Mouse (Mus musculus) heart, embryonic 13.5 days (tissue): ENCODE measurements around the gene Yod1. TPM values are rescaled to one million over a fixed set of nuclear protein-coding genes. Genes with fewer than 3 reads are reported as not detected.
A peak's percentile ranks its signal among the peaks of the same experiment; 100 is the strongest.

ENCODE experiments used
- ATAC-seq: fragments of 200-750 bp; cut with Nextera tagmentation; 2 replicates; pipeline ENCODE4 v1.8.0; 2017; ENCODE audit warnings: moderate TSS enrichment; ENCODE audit not compliant: insufficient number of reproducible peaks, low FRiP score, low TSS enrichment; ENCODE audit errors: extremely low read depth
- H3K27ac ChIP-seq: fragments of 300-500 bp; sonication (generic); replicated peaks from 2 replicates; pipeline ENCODE4 v1.5.1; 2015; ENCODE audit warnings: moderate library complexity, mild to moderate bottlenecking, inconsistent platforms
- H3K27me3 ChIP-seq: fragments of 300-500 bp; sonication (generic); replicated peaks from 2 replicates; pipeline ENCODE4 v1.6.1; 2015; ENCODE audit warnings: mild to moderate bottlenecking, inconsistent platforms
- H3K36me3 ChIP-seq: fragments of 300-500 bp; sonication (generic); 2 replicates; pipeline ENCODE4 v1.6.1; 2015; ENCODE audit warnings: mild to moderate bottlenecking, inconsistent platforms
- H3K4me1 ChIP-seq: fragments of 300-500 bp; sonication (generic); 2 replicates; pipeline ENCODE4 v1.6.1; 2015; ENCODE audit warnings: inconsistent platforms
- H3K4me2 ChIP-seq: fragments of 300-500 bp; sonication (generic); 2 replicates; pipeline ENCODE4 v1.6.1; 2015; ENCODE audit warnings: inconsistent platforms, mild to moderate bottlenecking, moderate library complexity
- H3K4me3 ChIP-seq: fragments of 300-500 bp; sonication (generic); 2 replicates; pipeline ENCODE4 v1.5.1; 2015; ENCODE audit warnings: moderate library complexity, mild to moderate bottlenecking, inconsistent platforms
- H3K9ac ChIP-seq: fragments of 300-500 bp; sonication (generic); 2 replicates; pipeline ENCODE4 v1.6.1; 2015; ENCODE audit warnings: inconsistent platforms, mild to moderate bottlenecking, moderate library complexity
- H3K9me3 ChIP-seq: fragments of 300-500 bp; sonication (generic); 2 replicates; pipeline ENCODE4 v1.6.1; 2016; ENCODE audit warnings: inconsistent platforms
- WGBS: fragments of 180-500 bp; shearing (Covaris S2); methylation state at CpG from one replicate; pipeline ENCODE4 v1.1.7; 2015; ENCODE audit warnings: mixed read lengths; 5-methylcytosine and 5-hydroxymethylcytosine counted together
- polyA plus RNA-seq: library from polyadenylated mRNA; unstranded; fragments of >200 nt; fragmentation: Nextera tagmentation; extraction: Ambion mirVana; gene quantifications from 2 replicates; pipeline ENCODE4 v1.2.1, GENCODE M21; 2015

Gene Yod1
- polyA plus RNA-seq, 1 experiment from 2014 or later, result 9.4 TPM

DNA sequence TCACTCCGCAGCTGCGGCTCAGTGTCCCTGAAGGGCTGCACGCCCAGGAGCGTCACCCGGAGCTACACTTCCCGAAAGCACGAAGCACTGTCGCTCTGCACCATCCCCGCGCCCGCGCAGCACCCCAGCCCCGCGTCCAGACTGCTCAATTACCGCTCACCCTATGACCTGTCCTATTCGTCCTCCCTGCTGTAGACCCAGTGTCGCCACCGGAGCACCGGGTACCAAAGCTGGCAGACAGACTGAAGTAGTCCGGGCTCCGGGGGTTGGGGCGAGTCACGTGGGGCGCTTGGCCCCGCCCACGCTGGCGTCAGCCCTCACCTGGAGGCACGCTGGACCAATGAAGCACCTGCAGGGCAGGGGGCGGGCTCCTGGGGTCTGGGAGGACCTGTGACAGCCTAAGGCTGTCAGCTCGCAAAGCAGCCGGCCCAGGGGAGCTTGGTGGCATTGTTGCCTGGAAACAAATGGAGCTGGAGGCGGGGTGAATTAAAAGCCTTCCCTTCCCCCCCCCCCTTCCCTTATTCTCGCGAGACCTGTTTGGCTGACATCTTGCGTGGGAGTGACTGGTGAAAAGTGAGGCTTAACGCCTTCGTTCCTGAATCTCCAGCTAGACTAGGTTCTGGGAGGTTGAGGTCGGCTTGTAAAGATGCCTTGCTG is 1.4 kb upstream of the Yod1 start, which contains the start of gene Gm29427:
Gene Gm29427 (minus strand): TSS at position 239 of the 657 bp plus-strand sequence.
- H3K4me3 ChIP-seq, result peak within 1 kb of the TSS; percentile 72
- H3K4me2 ChIP-seq, result peak within 1 kb of the TSS; percentile 100
- H3K9ac ChIP-seq, result peak within 1 kb of the TSS; percentile 93
- peak within 1 kb of the TSS; percentile 91 for H3K27ac ChIP-seq
- ATAC-seq, result peak; percentile 88
- peaks cover 14% of the 10 kb centered on the region for H3K36me3 ChIP-seq
- 0 out of 2 replicates have a peak, but pooled peaks cover 5% of the 10 kb centered on the region for H3K27me3 ChIP-seq
- H3K4me1 ChIP-seq, result peaks cover 23% of the 10 kb centered on the region
- no peaks in the 10 kb centered on the region for H3K9me3 ChIP-seq
- under 1% methylated on average over 38 of the region's 38 CpGs for WGBS

DNA sequence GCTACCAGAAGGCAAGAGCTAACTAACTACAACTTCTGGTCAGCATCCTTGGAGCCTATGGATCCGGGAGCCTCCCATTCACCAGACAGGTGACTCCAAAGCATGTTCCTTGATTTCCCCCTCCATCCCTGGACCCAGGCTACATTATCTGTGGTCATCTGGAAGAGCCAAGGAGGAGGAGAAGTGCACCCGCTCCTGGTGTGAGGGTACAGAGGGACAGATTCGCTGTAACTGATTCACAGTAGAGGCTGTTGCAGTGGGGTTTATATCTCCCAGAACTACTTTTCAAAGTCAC is 962 bp upstream of the Yod1 start:
- no peak for ATAC-seq
- Histone ChIP-seq H3K27ac (peak overlapping the region; percentile 91), H3K9me3 (no peaks in the 10 kb centered on the region), H3K4me3 (peak overlapping the region; percentile 72), H3K4me1 (peaks cover 19% of the 10 kb centered on the region), H3K36me3 (peaks cover 13% of the 10 kb centered on the region), H3K4me2 (peak overlapping the region; percentile 100), H3K27me3 (0 out of 2 replicates have a peak, but pooled peaks cover 5% of the 10 kb centered on the region), H3K9ac (peak overlapping the region; percentile 93)
- 0% methylated on average over 3 of the region's 3 CpGs for WGBS

DNA sequence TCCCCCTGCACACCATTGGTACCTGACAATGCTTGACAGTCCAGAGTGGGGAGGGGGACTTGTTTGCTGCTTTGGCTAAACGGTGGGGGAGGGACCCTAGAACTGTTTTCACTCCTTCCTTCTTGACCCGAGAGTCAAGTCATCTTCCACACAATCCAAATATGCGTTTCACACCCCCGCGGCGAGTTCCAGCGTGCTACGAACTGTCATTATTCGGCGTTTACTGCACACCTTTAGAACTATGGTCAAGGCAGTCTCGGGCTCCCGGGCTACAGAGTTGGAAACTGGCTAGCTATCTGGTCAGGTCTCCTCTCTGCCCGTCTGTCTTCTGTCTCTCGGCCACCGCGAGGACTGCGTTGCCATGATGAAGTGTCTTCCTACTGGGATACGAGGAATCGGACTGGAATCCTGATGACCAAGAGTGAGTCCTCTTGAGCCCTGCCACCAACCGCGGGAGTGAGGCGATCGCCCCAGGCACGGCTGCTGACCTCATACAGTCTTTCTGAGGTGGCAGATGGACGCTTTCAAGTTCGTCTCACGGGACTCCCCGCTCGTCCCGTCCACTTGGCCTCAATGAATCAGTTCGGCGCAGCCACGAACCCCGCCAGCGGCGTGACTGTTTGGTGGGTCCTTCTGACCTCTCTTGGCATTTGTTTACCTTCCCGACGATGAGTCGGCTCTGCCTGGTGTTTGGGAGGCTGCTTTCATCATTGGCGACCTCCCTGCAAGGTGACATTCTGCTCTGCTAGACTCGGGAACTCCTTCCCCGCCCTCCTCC is 425 bp upstream of the Yod1 start:
- WGBS, result 0% methylated on average over 42 of the region's 42 CpGs
- Histone ChIP-seq H3K27ac (peak overlapping the region; percentile 91), H3K9me3 (no peaks in the 10 kb centered on the region), H3K9ac (peak overlapping the region; percentile 93), H3K36me3 (peaks cover 11% of the 10 kb centered on the region), H3K4me2 (peak overlapping the region; percentile 100), H3K4me1 (peaks cover 16% of the 10 kb centered on the region), H3K4me3 (peak overlapping the region; percentile 72), H3K27me3 (0 out of 2 replicates have a peak, but pooled peaks cover 5% of the 10 kb centered on the region)
- peak; percentile 3; the same call in 1 of the 2 replicates for ATAC-seq

DNA sequence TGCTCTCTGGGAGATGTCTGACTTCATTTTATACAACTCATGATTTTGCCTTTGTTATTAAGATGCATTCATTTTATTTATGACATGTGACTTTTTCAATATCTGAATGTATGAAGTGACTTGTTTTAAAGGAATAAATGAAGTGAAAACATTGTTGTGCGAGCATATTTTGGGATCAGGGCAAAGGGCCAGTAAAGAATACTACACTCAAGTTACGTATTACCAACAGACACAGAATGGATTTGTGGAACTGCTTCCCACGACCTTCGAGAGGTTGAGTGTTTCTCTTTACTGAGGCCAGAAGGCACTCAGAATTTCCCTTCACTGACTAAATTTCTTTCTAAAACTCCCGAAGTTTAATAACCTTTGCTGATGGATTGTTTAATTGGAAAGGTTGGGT is 7.1 kb downstream of the Yod1 start:
- peaks cover 18% of the 10 kb centered on the region for H3K36me3 ChIP-seq
- H3K4me3 ChIP-seq, result no peak overlapping the region
- 84% methylated on average over 5 of the region's 5 CpGs for WGBS
- peaks cover under 1% of the 10 kb centered on the region; the same call in 1 of the 2 replicates for H3K27me3 ChIP-seq
- H3K27ac ChIP-seq, result no peak overlapping the region
- no peak overlapping the region for H3K9ac ChIP-seq
- peaks cover 1% of the 10 kb centered on the region for H3K4me1 ChIP-seq
- no peak for ATAC-seq
- H3K4me2 ChIP-seq, result no peak overlapping the region
- H3K9me3 ChIP-seq, result no peaks in the 10 kb centered on the region

DNA sequence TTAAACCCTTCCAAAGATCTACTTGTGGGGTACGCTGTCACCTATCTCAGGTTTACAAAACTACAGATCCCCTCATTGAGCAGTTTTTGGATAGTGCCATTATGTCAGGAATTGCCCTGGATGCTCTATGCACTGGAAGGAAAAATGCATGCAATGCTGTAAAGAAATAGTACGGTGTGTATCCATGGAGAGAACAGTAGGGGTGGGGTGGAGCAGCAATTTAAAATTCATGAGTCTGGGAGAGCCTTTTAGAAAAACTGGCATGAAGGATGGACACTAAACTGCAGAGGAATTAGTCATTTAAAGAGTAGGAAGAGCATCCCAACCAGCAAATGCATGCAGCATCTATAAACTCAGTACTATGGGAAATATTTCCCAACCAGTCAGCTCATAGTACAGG is 9.3 kb downstream of the Yod1 start:
- WGBS, result 89% methylated on average over 2 of the region's 2 CpGs
- H3K4me1 ChIP-seq, result peaks cover 8% of the 10 kb centered on the region
- no peak for ATAC-seq
- no peak overlapping the region for H3K4me2 ChIP-seq
- H3K4me3 ChIP-seq, result no peak overlapping the region
- H3K36me3 ChIP-seq, result peaks cover 13% of the 10 kb centered on the region; the same call in 1 of the 2 replicates
- H3K27me3 ChIP-seq, result peaks cover 7% of the 10 kb centered on the region; the same call in 1 of the 2 replicates
- no peak overlapping the region for H3K27ac ChIP-seq
- H3K9me3 ChIP-seq, result no peaks in the 10 kb centered on the region
- no peak overlapping the region for H3K9ac ChIP-seq

DNA sequence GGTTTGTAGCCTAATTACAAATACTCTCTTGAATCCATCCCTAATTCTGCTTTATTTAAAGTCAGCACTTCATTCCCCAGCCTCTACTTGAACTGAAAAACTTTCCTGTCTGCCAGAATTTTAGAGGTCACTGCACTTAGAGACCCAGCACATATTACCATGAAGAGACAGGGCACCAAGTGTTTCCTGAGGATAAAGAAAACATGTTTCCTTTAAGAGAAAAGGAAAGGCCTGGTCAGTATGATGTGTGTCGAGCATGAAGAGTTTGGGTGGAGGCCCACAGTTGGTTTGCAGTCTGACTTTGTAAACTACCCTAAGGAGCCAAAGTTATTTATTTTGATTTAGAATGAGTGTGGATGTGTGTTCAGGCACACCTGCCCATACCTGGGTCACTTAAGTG is 10.9 kb downstream of the Yod1 start:
- 50% methylated on average over 1 of the region's 1 CpGs for WGBS
- Histone ChIP-seq H3K4me3 (no peak overlapping the region), H3K4me2 (no peak overlapping the region), H3K4me1 (peaks cover 19% of the 10 kb centered on the region), H3K27ac (no peak overlapping the region), H3K9me3 (no peaks in the 10 kb centered on the region), H3K36me3 (0 out of 2 replicates have a peak, but pooled peaks cover 10% of the 10 kb centered on the region), H3K9ac (no peak overlapping the region), H3K27me3 (peaks cover 7% of the 10 kb centered on the region; the same call in 1 of the 2 replicates)
- no peak for ATAC-seq

DNA sequence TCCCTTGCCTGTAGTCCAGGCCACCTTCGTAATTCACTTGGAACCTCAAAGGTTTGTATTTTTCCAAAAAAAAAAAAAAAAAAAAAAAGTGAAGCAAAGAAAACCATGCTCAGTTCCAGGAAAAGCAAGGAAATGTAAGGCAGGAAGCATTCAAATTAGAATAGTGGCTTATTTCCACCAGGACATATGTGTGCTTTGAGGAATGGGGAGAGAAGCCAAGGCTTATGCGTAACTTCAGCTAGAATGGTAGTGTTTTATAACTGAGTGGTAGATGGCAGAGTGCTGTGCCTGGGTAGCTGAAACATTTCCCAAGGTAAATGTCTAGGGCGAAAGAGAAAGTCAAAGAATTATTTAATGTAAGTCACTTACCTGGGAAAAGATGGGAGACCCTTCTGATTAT is 11.6 kb downstream of the Yod1 start:
- Histone ChIP-seq H3K9ac (no peak overlapping the region), H3K9me3 (no peaks in the 10 kb centered on the region), H3K4me2 (no peak overlapping the region), H3K27me3 (peaks cover 7% of the 10 kb centered on the region; the same call in 1 of the 2 replicates), H3K36me3 (0 out of 2 replicates have a peak, but pooled peaks cover 6% of the 10 kb centered on the region), H3K27ac (no peak overlapping the region), H3K4me1 (peaks cover 22% of the 10 kb centered on the region), H3K4me3 (no peak overlapping the region)
- no peak for ATAC-seq
- WGBS, result 93% methylated on average over 3 of the region's 3 CpGs

DNA sequence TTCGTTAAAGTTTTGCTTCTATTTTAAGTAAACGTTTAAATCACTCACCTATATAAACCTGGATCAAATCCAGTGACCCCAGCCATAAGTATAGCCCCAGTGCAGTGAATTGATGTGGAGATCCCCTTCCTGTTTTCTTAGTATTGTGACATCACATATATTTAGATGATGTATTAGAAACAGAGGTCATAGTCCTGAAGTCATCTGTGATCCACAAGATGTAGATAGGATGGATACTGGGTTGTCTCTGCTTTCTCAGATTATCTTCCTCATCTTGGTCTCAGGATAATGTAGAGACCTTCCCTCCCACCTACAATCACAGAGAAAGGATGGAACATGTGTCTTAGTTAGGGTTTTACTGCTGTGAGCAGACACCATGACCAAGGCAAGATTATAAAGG is 12.0 kb downstream of the Yod1 start, which contains the start of gene Pfkfb2:
Gene Pfkfb2 (minus strand): TSS at position 101 of the 400 bp plus-strand sequence.
- Histone ChIP-seq H3K27me3 (peaks cover 7% of the 10 kb centered on the region; the same call in 1 of the 2 replicates), H3K36me3 (0 out of 2 replicates have a peak, but pooled peaks cover 4% of the 10 kb centered on the region), H3K9ac (no peak within 1 kb of the TSS), H3K27ac (no peak within 1 kb of the TSS), H3K9me3 (no peaks in the 10 kb centered on the region), H3K4me1 (peaks cover 22% of the 10 kb centered on the region), H3K4me3 (no peak within 1 kb of the TSS), H3K4me2 (no peak within 1 kb of the TSS)
- WGBS, result 70% methylated on average over 2 of the region's 2 CpGs
- ATAC-seq, result no peak

DNA sequence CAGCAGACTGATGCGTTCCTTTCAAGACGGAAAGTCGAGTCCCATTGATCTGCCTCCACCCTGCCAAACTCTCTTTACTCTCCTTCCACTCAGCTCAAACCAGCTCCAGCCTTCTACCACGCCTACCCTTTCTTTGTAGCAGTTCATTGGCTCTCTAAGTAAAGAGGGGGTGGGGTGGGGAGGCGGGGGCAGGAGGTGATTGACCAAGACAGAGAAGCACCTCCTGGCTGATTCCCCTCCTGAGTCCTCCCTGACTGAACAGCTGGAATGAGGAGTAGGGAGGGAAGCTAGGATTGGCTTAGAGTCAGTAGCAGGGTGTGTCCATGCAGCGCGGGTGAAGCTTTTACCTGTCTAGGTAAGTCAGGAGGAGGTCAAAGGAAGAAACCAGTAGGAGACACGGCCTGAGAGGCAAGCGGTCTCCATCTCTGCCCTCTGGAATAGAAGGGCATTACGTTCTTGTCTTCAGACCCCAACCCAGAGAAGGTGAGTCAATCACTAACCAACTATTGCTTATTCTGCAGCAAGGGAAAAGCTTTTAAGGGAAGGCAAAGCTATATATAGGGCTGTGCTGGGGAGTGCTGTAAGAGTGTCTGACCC is 14.7 kb downstream of the Yod1 start, which contains the start of gene AA986860:
Gene AA986860 (plus strand): TSS at position 236 of the 597 bp plus-strand sequence.
- peaks cover 7% of the 10 kb centered on the region; the same call in 1 of the 2 replicates for H3K27me3 ChIP-seq
- no peaks in the 10 kb centered on the region for H3K9me3 ChIP-seq
- 5% methylated on average over 10 of the region's 10 CpGs for WGBS
- H3K9ac ChIP-seq, result peak within 1 kb of the TSS; percentile 58; the same call in 1 of the 2 replicates
- ATAC-seq, result peak; percentile 78
- H3K27ac ChIP-seq, result no peak within 1 kb of the TSS
- H3K4me3 ChIP-seq, result peak within 1 kb of the TSS; percentile 37
- H3K36me3 ChIP-seq, result no peaks in the 10 kb centered on the region
- H3K4me2 ChIP-seq, result peak within 1 kb of the TSS; percentile 65
- H3K4me1 ChIP-seq, result peaks cover 33% of the 10 kb centered on the region

DNA sequence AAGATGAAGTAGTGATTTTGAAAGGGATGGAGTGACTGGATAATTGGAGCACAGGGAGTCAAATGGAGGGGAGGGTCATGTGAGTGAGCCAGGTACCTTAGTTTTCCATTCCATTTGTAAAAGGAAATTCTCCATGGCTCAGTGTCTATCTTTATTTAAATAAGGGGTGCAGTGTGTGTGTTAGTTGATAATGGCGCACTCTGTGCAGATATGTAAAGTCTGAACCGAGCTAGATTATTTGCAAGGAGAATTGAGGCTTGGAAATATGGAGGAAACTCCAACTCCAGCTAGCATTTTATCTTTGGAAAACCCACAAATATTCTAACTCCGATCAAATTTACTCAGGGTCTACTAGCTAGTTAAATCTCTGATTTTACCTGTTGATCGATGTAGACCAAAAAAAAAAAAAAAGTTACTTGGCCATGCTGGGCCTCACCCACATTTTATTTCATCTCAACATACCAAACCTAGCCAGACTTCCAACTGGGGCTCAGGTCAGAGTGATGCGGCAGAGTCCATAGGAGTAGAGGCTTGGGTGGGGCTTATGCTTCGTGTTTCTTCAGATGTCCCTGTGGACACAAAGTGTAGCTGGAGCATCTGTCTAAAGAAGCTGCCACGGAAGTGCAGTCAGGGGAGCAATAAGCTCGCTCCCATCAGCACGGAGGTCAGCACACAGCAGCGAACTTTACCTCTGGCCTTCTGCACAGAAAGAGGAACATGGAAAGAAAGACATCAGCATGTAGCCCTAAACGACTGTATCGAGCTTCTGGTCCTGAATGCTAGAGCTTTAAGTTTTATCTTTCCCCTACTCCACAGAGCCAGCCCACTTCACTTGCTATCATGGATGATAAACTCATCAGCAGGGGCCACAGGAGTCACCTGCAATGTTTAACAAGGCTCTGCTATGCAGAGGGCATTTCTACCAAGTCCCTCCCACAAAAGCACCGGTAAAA is 15.9 kb downstream of the Yod1 start:
- Histone ChIP-seq H3K9me3 (no peaks in the 10 kb centered on the region), H3K27me3 (peaks cover 15% of the 10 kb centered on the region), H3K27ac (no peak overlapping the region), H3K9ac (no peak overlapping the region), H3K36me3 (no peaks in the 10 kb centered on the region), H3K4me3 (no peak overlapping the region), H3K4me1 (peaks cover 33% of the 10 kb centered on the region), H3K4me2 (no peak overlapping the region)
- ATAC-seq, result no peak
- 73% methylated on average over 13 of the region's 13 CpGs for WGBS
